Mouse (Mus musculus) lung, adult 2 months (tissue): ENCODE data around the gene Zbtb11.

Source experiments
- CTCF ChIP-seq: fragments of 200-500 bp; IDR thresholded peaks from 2 replicates; pipeline ENCODE4 v1.5.1; 2011; ENCODE audit warnings: mild to moderate bottlenecking, low read length, control low read depth; ENCODE audit not compliant: insufficient read depth
- POLR2A ChIP-seq: fragments of 200-500 bp; IDR thresholded peaks from 2 replicates; pipeline ENCODE4 v1.6.1; 2011; ENCODE audit warnings: low read depth, mild to moderate bottlenecking, control low read depth, low read length, borderline replicate concordance; ENCODE audit errors: extremely low read depth

DNA sequence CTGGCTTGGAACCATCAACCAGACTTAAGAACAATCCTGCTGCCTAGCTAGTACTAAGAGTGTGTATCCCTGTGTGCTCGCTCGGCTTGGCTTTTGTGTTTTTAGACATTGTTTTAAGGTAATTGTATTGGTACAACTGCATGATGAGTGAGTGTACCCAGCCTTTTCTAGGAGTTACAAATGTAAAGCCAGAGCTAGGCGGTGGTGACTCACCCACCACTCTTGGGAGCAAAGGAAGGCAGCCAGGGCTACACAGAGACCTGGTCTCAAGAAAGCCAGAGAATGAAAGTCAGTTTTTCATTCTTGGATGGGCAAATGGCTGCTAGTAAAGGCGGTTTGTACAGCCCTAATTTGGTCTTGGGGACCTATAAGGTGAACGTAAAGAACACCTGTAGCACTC lies 3.3 kb upstream of the Zbtb11 start:
- TF ChIP-seq CTCF: no peak
- TF ChIP-seq POLR2A: no peak
